Comparison of ENCODE assay signal across 8 mouse cellular contexts in the genomic region with DNA sequence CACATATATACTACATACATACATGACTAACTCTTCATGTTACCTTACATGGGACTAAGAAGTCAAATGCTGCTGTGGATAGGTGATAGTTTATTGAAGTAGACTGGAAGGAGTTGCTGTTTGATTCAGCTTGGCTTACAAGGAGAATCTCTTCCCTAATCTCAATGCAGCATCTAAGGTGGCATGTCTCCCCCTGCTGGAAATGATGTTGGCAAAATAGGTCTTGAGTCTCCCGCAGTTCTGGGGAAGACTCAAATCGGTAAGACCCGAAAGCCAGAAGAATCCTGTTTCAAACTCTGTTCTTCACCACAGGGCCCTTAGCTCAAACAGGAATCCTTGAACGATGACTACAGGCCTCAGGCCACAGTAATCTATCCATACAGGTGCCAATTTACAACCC. TPM values are rescaled to one million over a fixed set of nuclear protein-coding genes. Genes with fewer than 3 reads are reported as not detected.
DNase-seq lines count a peak whose midpoint lies in the region; ATAC-seq and TF ChIP-seq lines count a peak whose summit lies in the region.

No protein-coding gene starts in this region.

- H3K9ac ChIP-seq in lung, postnatal 0 days (replicated peaks; ENCODE audit: low read depth) = no peak overlapping the region

- H3K9me3 ChIP-seq in G1E (replicated peaks) = no peaks in the 10 kb centered on the region
- no peaks in the 10 kb centered on the region for H3K9me3 ChIP-seq in lung, postnatal 0 days (ENCODE audit: low read length)

- H3K27me3 ChIP-seq in G1E (ENCODE audit: insufficient read depth, low read length) = peaks cover 28% of the 10 kb centered on the region
- no peaks in the 10 kb centered on the region for H3K27me3 ChIP-seq in lung, postnatal 0 days (replicated peaks; ENCODE audit: insufficient read depth, low read length)

- TF ChIP-seq EP300 in lung, postnatal 0 days (IDR thresholded peaks at IDR 0.05) = peak; percentile 57; the same call in 1 of the 2 replicates

- peaks cover 7% of the 10 kb centered on the region for H3K36me3 ChIP-seq in G1E (replicated peaks)
- H3K36me3 ChIP-seq in lung, postnatal 0 days (ENCODE audit: insufficient read depth, low read length) = no peaks in the 10 kb centered on the region

- peaks cover 57% of the 10 kb centered on the region for H3K4me1 ChIP-seq in G1E (ENCODE audit: insufficient read depth, low read depth, low read length)
- peaks cover 23% of the 10 kb centered on the region; the same call in 1 of the 2 replicates for H3K4me1 ChIP-seq in lung, postnatal 0 days (ENCODE audit: insufficient read depth, low read depth, low read length)

- TF ChIP-seq CTCF in G1E (IDR thresholded peaks at IDR 0.05; ENCODE audit: low read depth, low read length) = peak; percentile 24; the same call in 1 of the 2 replicates
- TF ChIP-seq CTCF in lung, postnatal 0 days (IDR thresholded peaks at IDR 0.05) = peak; percentile 88

- 8% methylated on average over 4 of the region's 4 CpGs for WGBS in lung, postnatal 0 days

- H3K4me3 ChIP-seq in G1E (ENCODE audit: low read depth, low read length) = no peak overlapping the region
- no peak overlapping the region for H3K4me3 ChIP-seq in lung, postnatal 0 days (ENCODE audit: low read depth, low read length)

- no peak overlapping the region for H3K27ac ChIP-seq in lung, postnatal 0 days (ENCODE audit: low read length)

- H3K4me2 ChIP-seq in lung, postnatal 0 days (replicated peaks; ENCODE audit: low read depth, low read length) = no peak overlapping the region

- no peak for ATAC-seq in G1E (ENCODE audit: extremely low read depth, insufficient number of reproducible peaks, low FRiP score, poor library complexity, severe bottlenecking)
- no peak for ATAC-seq in lung, postnatal 0 days
- no peak for ATAC-seq in erythroblast, adult 5-6 weeks (replicated peaks; ENCODE audit: low FRiP score, poor library complexity, severe bottlenecking)

- DNase-seq in 3134 (ENCODE audit: extremely low read depth, insufficient read length, low spot score) (peak; percentile 24), G1E (ENCODE audit: low spot score) (peak; percentile 51)
- DNase-seq in cerebellum, adult 9-10 months = peak; percentile 89
- peak; percentile 87 for DNase-seq in gastrocnemius, adult 18-20 months (ENCODE audit: low spot score)
- peak; percentile 80 to 90 for DNase-seq in kidney, postnatal 25 days
- peak; percentile 89 for DNase-seq in lung, postnatal 0 days (ENCODE audit: low spot score)
- DNase-seq in right cerebral cortex, adult 2 months (ENCODE audit: low spot score in 2 of 2) = peak; percentile 83 to 88

RNA-seq across cellular contexts. Expression of a gene that starts 1.7 kb away (rescaled TPM):
- total RNA-seq in G1E (2014; fragmentation: Nextera tagmentation) (89.5 and 104 TPM in 2 replicates), G1E (2017) (70.0 and 75.9 TPM in 2 replicates)
- 35.5 and 42.7 TPM in 2 replicates for polyA plus RNA-seq in G1E (2012)
- 10 to 100 TPM; 30.9 to 34.6 TPM for total RNA-seq in gastrocnemius, adult 18-20 months (2021)
- polyA plus RNA-seq in lung, postnatal 0 days (2015; fragmentation: Nextera tagmentation; extraction: Ambion mirVana) = 12.5 and 14.8 TPM in 2 replicates
- 4.8 and 7.1 TPM in 2 replicates for total RNA-seq in erythroblast, adult 5-6 weeks (2015; ENCODE audit: low replicate concordance)
- total RNA-seq in erythroblast, adult 5-6 weeks (2017; ENCODE audit: low replicate concordance) = 5.6 and 8.2 TPM in 2 replicates

RNA-seq across cellular contexts. Expression of a gene that starts 45.1 kb away (rescaled TPM):
- total RNA-seq in G1E (2014; fragmentation: Nextera tagmentation) (not detected in 2 replicates), G1E (2017) (0.06 and 0.11 TPM in 2 replicates)
- polyA plus RNA-seq in G1E (2012) = not detected in 2 replicates
- total RNA-seq in gastrocnemius, adult 18-20 months (2021) = not detected
- polyA plus RNA-seq in lung, postnatal 0 days (2015; fragmentation: Nextera tagmentation; extraction: Ambion mirVana) = 0.04 TPM in 1 of 2 replicates, not detected in the other
- not detected in 2 replicates for total RNA-seq in erythroblast, adult 5-6 weeks (2015; ENCODE audit: low replicate concordance)
- 0.43 TPM in 1 of 2 replicates, not detected in the other for total RNA-seq in erythroblast, adult 5-6 weeks (2017; ENCODE audit: low replicate concordance)

Comparison
In these comparisons a context has a peak if more than half of its experiments do, and no peak if none do; other contexts are left out.
1. DNase-seq: peak in every context shown above with its lines; median percentile 89 in cerebellum, adult 9-10 months; 89 in lung, postnatal 0 days; 87 in gastrocnemius, adult 18-20 months; 86 in right cerebral cortex, adult 2 months; 85 in kidney, postnatal 25 days; 51 in G1E; 24 in 3134.